In the genomic region with DNA sequence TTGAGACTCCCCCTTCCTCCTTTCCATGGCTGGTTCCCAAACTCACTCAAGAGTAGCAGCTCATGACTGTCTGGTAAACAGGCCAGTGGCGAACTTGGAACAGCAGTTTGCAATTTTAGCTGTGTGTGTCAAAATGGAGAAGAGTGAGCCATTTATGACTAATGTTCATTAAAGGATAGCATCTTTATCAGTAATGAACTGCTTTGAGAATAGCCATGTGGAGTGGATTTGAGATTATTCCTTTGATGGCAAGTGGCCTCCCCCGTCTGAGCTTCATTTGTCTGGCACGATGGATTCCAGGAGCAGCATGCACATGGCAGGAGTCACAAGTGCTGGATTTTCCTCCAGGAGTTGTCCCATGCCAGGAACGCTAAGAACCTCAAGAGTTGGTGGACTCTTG, we compare ENCODE assay signal across 26 mouse cellular contexts.
A peak's percentile ranks its signal among the peaks of the same experiment; 100 is the strongest.
DNase-seq lines count a peak whose midpoint lies in the region; ATAC-seq and TF ChIP-seq lines count a peak whose summit lies in the region.
"Had no signal": no experiment of that assay in that cellular context is flagged by ENCODE, and none has a peak within 500 bp of the region (broad histone marks: within the 10 kb centered on the region; RNA-seq: fewer than 3 reads in every experiment).

No protein-coding gene starts in this region.

- 0 out of 2 replicates have a peak, but pooled peaks cover 2% of the 10 kb centered on the region for H3K4me1 ChIP-seq in lung, embryonic 16.5 days (replicated peaks; ENCODE audit: control insufficient read depth, insufficient read depth, low read length)
- no peaks in the 10 kb centered on the region for H3K4me1 ChIP-seq in intestine, embryonic 15.5 days (replicated peaks)
- H3K4me1 ChIP-seq: forebrain, embryonic 12.5 days; forebrain, embryonic 15.5 days; hindbrain, embryonic 12.5 days; hindbrain, embryonic 15.5 days had no signal

- intact Hi-C loops in left cerebral cortex, adult 2 months (cut with DNase I): loop anchor here (5.0 to 10.0 kb wide), 3 partner anchors 72 to 337 kb away; no protein-coding TSS in a partner anchor
- intact Hi-C loops in left cerebral cortex, postnatal 36 days (cut with DNase I): no loop called here

- peak; percentile 84 for ATAC-seq in lung, embryonic 16.5 days (ENCODE audit: low read depth)
- ATAC-seq in intestine, embryonic 15.5 days: no peak
- ATAC-seq: activated CD4-positive, CD25-positive, alpha-beta regulatory T cell, adult 4 months; CD4-positive, CD25-positive, alpha-beta regulatory T cell, adult 4 months; forebrain, embryonic 15.5 days had no signal

- DNase-seq in left cerebral cortex, adult 2 months (ENCODE audit: extremely low spot score in 1 of 2, low spot score in 2 of 2): no peak
- DNase-seq in left cerebral cortex, postnatal 36 days (ENCODE audit: low spot score in 2 of 2): no peak
- no peak for DNase-seq in lung, adult 18-20 months
- peak; percentile 21 for DNase-seq in lung, postnatal 10 days
- DNase-seq: adrenal gland, adult 8-10 months; adrenal gland, postnatal 25 days; cerebellum, adult 11-12 months; cerebellum, adult 8-10 months; cerebellum, postnatal 10 days; cerebellum, postnatal 36 days; embryo, embryonic 11 days; gastrocnemius, postnatal 25 days; heart, adult 2 months had no signal

- no peak for TF ChIP-seq CTCF in left cerebral cortex, adult 2 months (IDR thresholded peaks at IDR 0.05)

- H3K27me3 ChIP-seq in lung, embryonic 16.5 days (ENCODE audit: control insufficient read depth, insufficient read depth, low read depth, low read length): no peaks in the 10 kb centered on the region
- no peaks in the 10 kb centered on the region for H3K27me3 ChIP-seq in intestine, embryonic 15.5 days (replicated peaks)
- H3K27me3 ChIP-seq: embryonic facial prominence, embryonic 13.5 days; forebrain, embryonic 12.5 days; forebrain, embryonic 15.5 days; heart, embryonic 13.5 days; hindbrain, embryonic 12.5 days; hindbrain, embryonic 15.5 days had no signal

- H3K27ac ChIP-seq in left cerebral cortex, adult 2 months: peak overlapping the region; percentile 40; the same call in 1 of the 2 replicates
- H3K27ac ChIP-seq in lung, embryonic 16.5 days (ENCODE audit: low read length): no peak overlapping the region
- H3K27ac ChIP-seq in intestine, embryonic 15.5 days: no peak overlapping the region
- H3K27ac ChIP-seq: embryonic facial prominence, embryonic 10.5 days; embryonic facial prominence, embryonic 13.5 days; forebrain, embryonic 12.5 days; forebrain, embryonic 15.5 days; heart, adult 2 months; heart, embryonic 10.5 days; heart, embryonic 13.5 days; hindbrain, embryonic 12.5 days; hindbrain, embryonic 15.5 days had no signal

- H3K9me3 ChIP-seq in lung, embryonic 16.5 days (ENCODE audit: control insufficient read depth, low read length): no peaks in the 10 kb centered on the region
- no peaks in the 10 kb centered on the region for H3K9me3 ChIP-seq in intestine, embryonic 15.5 days
- H3K9me3 ChIP-seq: embryonic facial prominence, embryonic 10.5 days; embryonic facial prominence, embryonic 13.5 days; forebrain, embryonic 12.5 days; forebrain, embryonic 15.5 days; heart, embryonic 10.5 days; heart, embryonic 13.5 days; hindbrain, embryonic 12.5 days; hindbrain, embryonic 15.5 days had no signal

- H3K36me3 ChIP-seq in lung, embryonic 16.5 days (ENCODE audit: control insufficient read depth, insufficient read depth, low read length): no peaks in the 10 kb centered on the region
- H3K36me3 ChIP-seq in intestine, embryonic 15.5 days: no peaks in the 10 kb centered on the region
- H3K36me3 ChIP-seq: embryonic facial prominence, embryonic 10.5 days; embryonic facial prominence, embryonic 13.5 days; forebrain, embryonic 12.5 days; forebrain, embryonic 15.5 days; heart, embryonic 10.5 days; heart, embryonic 13.5 days; hindbrain, embryonic 12.5 days; hindbrain, embryonic 15.5 days had no signal

- no peak overlapping the region for H3K9ac ChIP-seq in lung, embryonic 16.5 days (ENCODE audit: low read length)
- no peak overlapping the region for H3K9ac ChIP-seq in intestine, embryonic 15.5 days
- H3K9ac ChIP-seq: embryonic facial prominence, embryonic 13.5 days; forebrain, embryonic 12.5 days; forebrain, embryonic 15.5 days; heart, embryonic 13.5 days; hindbrain, embryonic 12.5 days; hindbrain, embryonic 15.5 days had no signal

- H3K4me2 ChIP-seq in lung, embryonic 16.5 days (ENCODE audit: low read depth, low read length): no peak overlapping the region
- H3K4me2 ChIP-seq in intestine, embryonic 15.5 days (replicated peaks): no peak overlapping the region
- H3K4me2 ChIP-seq: embryonic facial prominence, embryonic 13.5 days; forebrain, embryonic 12.5 days; forebrain, embryonic 15.5 days; heart, embryonic 13.5 days; hindbrain, embryonic 12.5 days; hindbrain, embryonic 15.5 days had no signal

- H3K4me3 ChIP-seq in left cerebral cortex, adult 2 months: no peak overlapping the region
- H3K4me3 ChIP-seq in lung, embryonic 16.5 days (ENCODE audit: low read length): no peak overlapping the region
- H3K4me3 ChIP-seq in intestine, embryonic 15.5 days (replicated peaks): no peak overlapping the region
- H3K4me3 ChIP-seq: embryonic facial prominence, embryonic 10.5 days; embryonic facial prominence, embryonic 13.5 days; erythroblast, embryonic 14.5 days; forebrain, embryonic 12.5 days; forebrain, embryonic 15.5 days; heart, adult 2 months; heart, embryonic 10.5 days; heart, embryonic 13.5 days; hindbrain, embryonic 12.5 days; hindbrain, embryonic 15.5 days had no signal

- 42% methylated on average over 4 of the region's 4 CpGs for WGBS in lung, embryonic 16.5 days
- WGBS in intestine, embryonic 15.5 days: 65% methylated on average over 4 of the region's 4 CpGs
